22 mouse cellular contexts compared by ENCODE assay signal in genomic region chr14:28539577-28539976, GRCm38 (mm10).
"Had no signal": no experiment of that assay in that cellular context is flagged by ENCODE, and none has a peak within 500 bp of the region (broad histone marks: within the 10 kb centered on the region; RNA-seq: fewer than 3 reads in every experiment).

No protein-coding gene starts in this region.

- H3K4me2 ChIP-seq: intestine, embryonic 15.5 days; limb, embryonic 13.5 days; liver, embryonic 12.5 days; liver, embryonic 15.5 days; lung, embryonic 15.5 days; stomach, embryonic 15.5 days had no signal

- ATAC-seq: intestine, embryonic 15.5 days; liver, embryonic 12.5 days had no signal

- H3K27ac ChIP-seq: intestine, embryonic 15.5 days; layer of hippocampus, adult 2 months; limb, embryonic 13.5 days; liver, embryonic 12.5 days; liver, embryonic 15.5 days; lung, embryonic 15.5 days; midbrain, embryonic 10.5 days; stomach, embryonic 15.5 days had no signal

- H3K9me3 ChIP-seq: intestine, embryonic 15.5 days; limb, embryonic 10.5 days; limb, embryonic 13.5 days; liver, embryonic 12.5 days; liver, embryonic 15.5 days; lung, embryonic 15.5 days; midbrain, embryonic 10.5 days; stomach, embryonic 15.5 days had no signal

- H3K36me3 ChIP-seq: intestine, embryonic 15.5 days; limb, embryonic 10.5 days; limb, embryonic 13.5 days; liver, embryonic 12.5 days; liver, embryonic 15.5 days; lung, embryonic 15.5 days; midbrain, embryonic 10.5 days; stomach, embryonic 15.5 days had no signal

- DNase-seq: kidney, adult 11 months; kidney, adult 9 months; layer of hippocampus, adult 9-11 months; liver; lung, adult 18-20 months; lung, postnatal 10 days; lung, postnatal 36 days; midbrain, embryonic 14.5 days; retina, postnatal 1 day; right cerebral cortex, postnatal 25 days; spleen, adult 18-20 months; thymus, postnatal 25 days had no signal

- H3K4me1 ChIP-seq: intestine, embryonic 15.5 days; liver, embryonic 12.5 days; liver, embryonic 15.5 days; lung, embryonic 15.5 days; megakaryocyte, embryonic 14.5 days; stomach, embryonic 15.5 days had no signal

- H3K9ac ChIP-seq: intestine, embryonic 15.5 days; limb, embryonic 13.5 days; liver, embryonic 12.5 days; liver, embryonic 15.5 days; lung, embryonic 15.5 days; stomach, embryonic 15.5 days had no signal

- H3K4me3 ChIP-seq: intestine, embryonic 15.5 days; layer of hippocampus, adult 2 months; limb, embryonic 10.5 days; limb, embryonic 13.5 days; liver, embryonic 12.5 days; liver, embryonic 15.5 days; lung, embryonic 15.5 days; megakaryocyte, embryonic 14.5 days; midbrain, embryonic 10.5 days; stomach, embryonic 15.5 days had no signal

- H3K27me3 ChIP-seq: intestine, embryonic 15.5 days; liver, embryonic 12.5 days; liver, embryonic 15.5 days; lung, embryonic 15.5 days; megakaryocyte, embryonic 14.5 days; stomach, embryonic 15.5 days had no signal
